Mouse (Mus musculus) embryonic stem cell, embryonic (primary cell): ENCODE measurements around the gene Snx9.

ENCODE experiments used
- CTCF ChIA-PET, 4 experiments: fragments of 300-600 bp in 2 of 4; fragments of 350-600 bp in 2 of 4; sonication (Branson Sonifier 250); formaldehyde crosslinking; loops; one replicate each; lab custom pipeline; 2022; ENCODE audit warnings: inconsistent platforms in 2 of 4; lab: Charles Lee
- POLR2A ChIA-PET, 4 experiments: fragments of 300-600 bp in 2 of 4; fragments of 350-600 bp in 2 of 4; sonication (Branson Sonifier 250); formaldehyde crosslinking; loops; one replicate each; lab custom pipeline; 2022; ENCODE audit warnings: antibody characterized with exemption in 4 of 4, inconsistent platforms in 1 of 4; lab: Charles Lee

The Snx9 gene

GRCm38 (mm10) chr17:5941230-5942043, 100.3 kb downstream of the Snx9 start, which contains the start of gene Synj2:
Gene Synj2 (plus strand): TSS chr17:5941280.
- ChIA-PET POLR2A (interaction anchor here in 3 of 4 experiments (0.7 to 2.2 kb wide), 6 partner anchors 11 to 118 kb away, joined by 3 to 7 read pairs (median 4); no protein-coding TSS in a partner anchor), CTCF (interaction anchor here in 3 of 4 experiments (0.6 to 1.2 kb wide), 11 partner anchors 9 to 929 kb away, joined by 3 to 9 read pairs (median 3); no protein-coding TSS in a partner anchor)

GRCm38 (mm10) chr17:5942156-5942555, 101.0 kb downstream of the Snx9 start:
- POLR2A ChIA-PET = interaction anchor here in 2 of 4 experiments (1.4 to 2.2 kb wide), 2 partner anchors 10 to 16 kb away, joined by 3 to 6 read pairs; no protein-coding TSS in a partner anchor

GRCm38 (mm10) chr17:5943053-5943452, 101.9 kb downstream of the Snx9 start:
- ChIA-PET POLR2A (interaction anchor here in 1 of 4 experiments (0.7 kb wide), 1 partner anchor 63 kb away, joined by 6 read pairs; no protein-coding TSS in a partner anchor), CTCF (interaction anchor here in 1 of 4 experiments (0.5 kb wide), 1 partner anchor 52 kb away, joined by 3 read pairs; no protein-coding TSS in a partner anchor)

More at GRCm38 (mm10) chr17:5942156-5942555, 101.0 kb downstream of the Snx9 start:
- CTCF ChIA-PET = no interaction called here

GRCm38 (mm10) chr17:5947039-5947438, 105.9 kb downstream of the Snx9 start:
- CTCF ChIA-PET = interaction anchor here in 1 of 4 experiments (0.6 kb wide), 1 partner anchor 87 kb away, joined by 3 read pairs; no protein-coding TSS in a partner anchor
- POLR2A ChIA-PET = interaction anchor here in 1 of 4 experiments (0.6 to 0.7 kb wide), 2 partner anchors 22 to 32 kb away, joined by 3 read pairs; no protein-coding TSS in a partner anchor

GRCm38 (mm10) chr17:5952455-5952854, 111.3 kb downstream of the Snx9 start:
- ChIA-PET CTCF (interaction anchor here in 1 of 4 experiments (0.7 kb wide), 1 partner anchor 25 kb away, joined by 4 read pairs; no protein-coding TSS in a partner anchor), POLR2A (interaction anchor here in 3 of 4 experiments (0.5 to 1.8 kb wide), 5 partner anchors 11 to 523 kb away, joined by 3 to 6 read pairs (median 3); partner anchors contain the start of gene Synj2 (in 1 of the 3))

GRCm38 (mm10) chr17:5956350-5957000, 115.3 kb downstream of the Snx9 start:
- ChIA-PET CTCF (interaction anchor here in 1 of 4 experiments (0.9 kb wide), 1 partner anchor 161 kb away, joined by 3 read pairs; no protein-coding TSS in a partner anchor), POLR2A (interaction anchor here in 2 of 4 experiments (0.8 to 1.8 kb wide), 3 partner anchors 10 to 22 kb away, joined by 4 to 5 read pairs (median 4); no protein-coding TSS in a partner anchor)

- POLR2A ChIA-PET = interaction anchor here in 2 of 4 experiments (0.9 to 1.8 kb wide), 3 partner anchors 9 to 22 kb away, joined by 4 to 5 read pairs (median 5); no protein-coding TSS in a partner anchor
- CTCF ChIA-PET = interaction anchor here in 1 of 4 experiments (0.9 kb wide), 1 partner anchor 162 kb away, joined by 3 read pairs; no protein-coding TSS in a partner anchor
Measured at GRCm38 (mm10) chr17:5957097-5957496, 116.0 kb downstream of the Snx9 start.

GRCm38 (mm10) chr17:5958229-5958628, 117.1 kb downstream of the Snx9 start:
- ChIA-PET POLR2A (interaction anchor here in 3 of 4 experiments (0.6 to 2.0 kb wide), 10 partner anchors 8 to 200 kb away, joined by 3 to 11 read pairs (median 4); partner anchors contain the start of genes Gtf2h5 (in 1 of the 3) and Serac1 (in 1 of the 3)), CTCF (interaction anchor here in 1 of 4 experiments (0.6 to 1.0 kb wide), 2 partner anchors 18 to 67 kb away, joined by 3 read pairs; no protein-coding TSS in a partner anchor)

- POLR2A ChIA-PET = interaction anchor here in 3 of 4 experiments (0.6 to 2.0 kb wide), 10 partner anchors 9 to 200 kb away, joined by 3 to 11 read pairs (median 4); partner anchors contain the start of genes Gtf2h5 (in 1 of the 3) and Serac1 (in 1 of the 3)
- CTCF ChIA-PET = interaction anchor here in 1 of 4 experiments (0.6 to 1.5 kb wide), 3 partner anchors 18 to 68 kb away, joined by 3 to 4 read pairs (median 3); no protein-coding TSS in a partner anchor
Measured at GRCm38 (mm10) chr17:5958636-5959035, 117.5 kb downstream of the Snx9 start.

- CTCF ChIA-PET = interaction anchor here in 1 of 4 experiments (1.0 to 1.5 kb wide), 2 partner anchors 19 to 68 kb away, joined by 3 to 4 read pairs; no protein-coding TSS in a partner anchor
- POLR2A ChIA-PET = interaction anchor here in 3 of 4 experiments (1.0 to 2.0 kb wide), 8 partner anchors 10 to 120 kb away, joined by 3 to 11 read pairs (median 4); partner anchors contain the start of genes Gtf2h5 (in 1 of the 3) and Serac1 (in 1 of the 3)
Measured at GRCm38 (mm10) chr17:5959096-5959495, 118.0 kb downstream of the Snx9 start.

- POLR2A ChIA-PET = interaction anchor here in 2 of 4 experiments (1.0 to 2.0 kb wide), 4 partner anchors 9 to 24 kb away, joined by 3 to 11 read pairs (median 3); no protein-coding TSS in a partner anchor
- CTCF ChIA-PET = interaction anchor here in 1 of 4 experiments (1.5 kb wide), 1 partner anchor 18 kb away, joined by 4 read pairs; no protein-coding TSS in a partner anchor
Measured at GRCm38 (mm10) chr17:5959802-5960201, 118.7 kb downstream of the Snx9 start.

- CTCF ChIA-PET = no interaction called here
Measured at GRCm38 (mm10) chr17:5963766-5964165, 122.6 kb downstream of the Snx9 start.

GRCm38 (mm10) chr17:5965084-5965781, 124.1 kb downstream of the Snx9 start:
- ChIA-PET CTCF (interaction anchor here in 1 of 4 experiments (0.6 kb wide), 1 partner anchor 250 kb away, joined by 3 read pairs; no protein-coding TSS in a partner anchor), POLR2A (interaction anchor here in 1 of 4 experiments (0.6 to 1.7 kb wide), 3 partner anchors 8 to 1521 kb away, joined by 5 read pairs; no protein-coding TSS in a partner anchor)

More at GRCm38 (mm10) chr17:5963766-5964165, 122.6 kb downstream of the Snx9 start:
- POLR2A ChIA-PET = interaction anchor here in 2 of 4 experiments (1.0 to 1.1 kb wide), 2 partner anchors 12 kb away, joined by 3 read pairs; no protein-coding TSS in a partner anchor

GRCm38 (mm10) chr17:5966706-5967105, 125.6 kb downstream of the Snx9 start:
- POLR2A ChIA-PET = interaction anchor here in 3 of 4 experiments (0.8 to 1.7 kb wide), 3 partner anchors 9 to 113 kb away, joined by 3 to 5 read pairs (median 4); partner anchors contain the start of genes Gtf2h5 (in 1 of the 3) and Serac1 (in 1 of the 3)
- CTCF ChIA-PET = interaction anchor here in 1 of 4 experiments (0.7 to 1.1 kb wide), 2 partner anchors 9 to 12 kb away, joined by 3 read pairs; no protein-coding TSS in a partner anchor

GRCm38 (mm10) chr17:5968562-5968961, 127.4 kb downstream of the Snx9 start:
- ChIA-PET POLR2A (interaction anchor here in 2 of 4 experiments (0.7 to 2.9 kb wide), 9 partner anchors 8 to 129 kb away, joined by 3 to 14 read pairs (median 3); partner anchors contain the start of genes Gtf2h5 (in 1 of the 2) and Serac1 (in 1 of the 2)), CTCF (interaction anchor here in 2 of 4 experiments (1.1 to 1.2 kb wide), 2 partner anchors 34 to 37 kb away, joined by 3 read pairs; no protein-coding TSS in a partner anchor)
